Mouse (Mus musculus) forebrain, embryonic 13.5 days (tissue): Measurements from ENCODE around the gene Gbgt1. TPM values are rescaled to one million over a fixed set of nuclear protein-coding genes. Genes with fewer than 3 reads are reported as not detected.

Source experiments
- ATAC-seq: fragments of 200-750 bp; cut with Nextera tagmentation; 2 replicates; pipeline ENCODE4 v1.8.0; 2017
- H3K27ac ChIP-seq: fragments of 300-500 bp; sonication (generic); 2 replicates; pipeline ENCODE4 v1.5.1; 2015; ENCODE audit warnings: inconsistent platforms, mild to moderate bottlenecking, moderate library complexity
- H3K27me3 ChIP-seq: fragments of 300-500 bp; sonication (generic); 2 replicates; pipeline ENCODE4 v1.6.1; 2015; ENCODE audit warnings: mild to moderate bottlenecking, inconsistent platforms
- H3K36me3 ChIP-seq: fragments of 300-500 bp; sonication (generic); 2 replicates; pipeline ENCODE4 v1.6.1; 2015; ENCODE audit warnings: mild to moderate bottlenecking, inconsistent platforms; ENCODE audit not compliant: poor library complexity, severe bottlenecking
- H3K4me1 ChIP-seq: fragments of 300-500 bp; sonication (generic); 2 replicates; pipeline ENCODE4 v1.6.1; 2015; ENCODE audit warnings: inconsistent platforms
- H3K4me2 ChIP-seq: fragments of 300-500 bp; sonication (generic); 2 replicates; pipeline ENCODE4 v1.6.1; 2015; ENCODE audit warnings: inconsistent platforms, mild to moderate bottlenecking, moderate library complexity
- H3K4me3 ChIP-seq: fragments of 300-500 bp; sonication (generic); 2 replicates; pipeline ENCODE4 v1.5.1; 2015; ENCODE audit warnings: mild to moderate bottlenecking, inconsistent platforms
- H3K9ac ChIP-seq: fragments of 300-500 bp; sonication (generic); 2 replicates; pipeline ENCODE4 v1.6.1; 2015; ENCODE audit warnings: mild to moderate bottlenecking, inconsistent platforms
- H3K9me3 ChIP-seq: fragments of 300-500 bp; sonication (generic); replicated peaks from 2 replicates; pipeline ENCODE4 v1.6.1; 2016; ENCODE audit warnings: inconsistent platforms
- WGBS: fragments of 180-500 bp; shearing (Covaris S2); methylation state at CpG from one replicate; pipeline ENCODE4 v1.1.7; 2015; 5-methylcytosine and 5-hydroxymethylcytosine counted together
- polyA plus RNA-seq: library from polyadenylated mRNA; unstranded; fragments of >200 nt; fragmentation: Nextera tagmentation; extraction: Ambion mirVana; gene quantifications from 2 replicates; pipeline ENCODE4 v1.2.1, GENCODE M21; 2015

Gene Gbgt1
- polyA plus RNA-seq, 1 experiment from 2014 or later, result not detected

DNA sequence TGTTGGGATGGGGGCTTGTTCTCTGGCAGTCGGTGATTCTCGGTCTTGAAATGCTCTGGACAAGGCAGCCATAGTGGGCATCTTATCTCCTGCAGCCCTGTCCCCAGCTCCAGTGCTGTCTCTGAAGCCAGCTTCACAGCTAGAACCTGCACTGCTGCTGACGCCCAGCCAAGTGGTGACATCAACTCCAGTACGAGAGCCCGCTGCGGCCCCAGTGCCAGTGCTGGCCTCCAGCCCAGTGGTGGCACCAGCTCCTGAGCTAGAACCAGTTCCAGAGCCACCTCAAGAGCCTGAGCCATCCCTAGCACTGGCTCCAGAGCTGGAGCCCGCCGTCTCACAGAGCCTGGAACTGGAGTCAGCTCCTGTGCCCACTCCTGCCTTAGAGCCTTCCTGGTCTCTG, 47.2 kb downstream of the Gbgt1 start:
- H3K9me3 ChIP-seq, result no peaks in the 10 kb centered on the region
- peaks cover 30% of the 10 kb centered on the region for H3K4me1 ChIP-seq
- H3K4me2 ChIP-seq, result no peak overlapping the region
- WGBS, result 85% methylated on average over 8 of the region's 8 CpGs
- no peak overlapping the region for H3K9ac ChIP-seq
- no peaks in the 10 kb centered on the region for H3K27me3 ChIP-seq
- ATAC-seq, result no peak
- H3K4me3 ChIP-seq, result no peak overlapping the region
- H3K36me3 ChIP-seq, result peaks cover 73% of the 10 kb centered on the region
- H3K27ac ChIP-seq, result no peak overlapping the region

DNA sequence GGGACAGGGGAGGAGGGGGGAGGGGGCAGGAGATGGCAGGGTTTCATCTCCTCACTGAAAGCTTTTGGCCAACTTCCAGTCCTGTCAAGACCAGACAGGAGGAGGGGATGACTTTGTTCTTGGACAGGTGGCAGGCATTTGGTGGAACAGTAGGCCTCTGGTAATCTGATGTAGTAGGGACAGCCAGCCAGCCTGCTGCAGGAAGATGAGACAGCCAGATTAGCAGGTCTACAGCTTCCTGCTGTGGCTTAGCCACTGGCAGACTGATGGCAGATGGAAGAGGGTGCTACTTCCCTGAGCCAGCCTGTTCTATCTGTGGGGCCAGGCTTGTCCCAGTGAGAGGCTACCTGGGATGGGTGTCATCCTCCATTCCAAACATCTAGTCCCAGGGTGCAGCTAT, 49.3 kb downstream of the Gbgt1 start:
- no peak overlapping the region for H3K4me2 ChIP-seq
- H3K4me1 ChIP-seq, result peaks cover 10% of the 10 kb centered on the region
- peak overlapping the region; percentile 11 for H3K27ac ChIP-seq
- peaks cover 94% of the 10 kb centered on the region for H3K36me3 ChIP-seq
- no peaks in the 10 kb centered on the region for H3K27me3 ChIP-seq
- ATAC-seq, result no peak
- no peaks in the 10 kb centered on the region for H3K9me3 ChIP-seq
- no peak overlapping the region for H3K4me3 ChIP-seq
- H3K9ac ChIP-seq, result no peak overlapping the region

DNA sequence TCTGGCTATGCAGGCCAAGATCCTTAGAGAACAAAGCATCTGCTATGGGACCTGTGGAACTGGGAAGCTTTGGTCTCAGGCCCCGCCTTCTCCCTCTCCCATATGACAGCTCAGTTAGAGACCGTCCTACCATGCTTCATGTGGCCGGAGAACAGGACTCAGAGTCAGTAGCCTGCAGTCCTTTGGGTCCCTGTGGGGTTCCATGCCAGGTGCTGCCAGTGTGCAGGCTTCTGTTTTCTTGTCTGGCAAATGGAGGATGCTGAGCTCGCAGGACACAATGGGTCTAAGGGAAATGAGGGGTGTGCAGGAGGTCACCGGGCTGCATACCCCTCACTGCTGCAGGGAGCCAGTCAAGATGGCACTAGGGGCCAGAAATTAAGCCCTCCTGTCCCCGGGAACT, 49.9 kb downstream of the Gbgt1 start:
- Histone ChIP-seq H3K4me2 (no peak overlapping the region), H3K27ac (peak overlapping the region; percentile 11), H3K9me3 (no peaks in the 10 kb centered on the region), H3K36me3 (peaks cover 99% of the 10 kb centered on the region), H3K4me3 (no peak overlapping the region), H3K9ac (no peak overlapping the region), H3K4me1 (peaks cover 10% of the 10 kb centered on the region), H3K27me3 (no peaks in the 10 kb centered on the region)
- WGBS, result 84% methylated on average over 6 of the region's 6 CpGs
- ATAC-seq, result no peak

DNA sequence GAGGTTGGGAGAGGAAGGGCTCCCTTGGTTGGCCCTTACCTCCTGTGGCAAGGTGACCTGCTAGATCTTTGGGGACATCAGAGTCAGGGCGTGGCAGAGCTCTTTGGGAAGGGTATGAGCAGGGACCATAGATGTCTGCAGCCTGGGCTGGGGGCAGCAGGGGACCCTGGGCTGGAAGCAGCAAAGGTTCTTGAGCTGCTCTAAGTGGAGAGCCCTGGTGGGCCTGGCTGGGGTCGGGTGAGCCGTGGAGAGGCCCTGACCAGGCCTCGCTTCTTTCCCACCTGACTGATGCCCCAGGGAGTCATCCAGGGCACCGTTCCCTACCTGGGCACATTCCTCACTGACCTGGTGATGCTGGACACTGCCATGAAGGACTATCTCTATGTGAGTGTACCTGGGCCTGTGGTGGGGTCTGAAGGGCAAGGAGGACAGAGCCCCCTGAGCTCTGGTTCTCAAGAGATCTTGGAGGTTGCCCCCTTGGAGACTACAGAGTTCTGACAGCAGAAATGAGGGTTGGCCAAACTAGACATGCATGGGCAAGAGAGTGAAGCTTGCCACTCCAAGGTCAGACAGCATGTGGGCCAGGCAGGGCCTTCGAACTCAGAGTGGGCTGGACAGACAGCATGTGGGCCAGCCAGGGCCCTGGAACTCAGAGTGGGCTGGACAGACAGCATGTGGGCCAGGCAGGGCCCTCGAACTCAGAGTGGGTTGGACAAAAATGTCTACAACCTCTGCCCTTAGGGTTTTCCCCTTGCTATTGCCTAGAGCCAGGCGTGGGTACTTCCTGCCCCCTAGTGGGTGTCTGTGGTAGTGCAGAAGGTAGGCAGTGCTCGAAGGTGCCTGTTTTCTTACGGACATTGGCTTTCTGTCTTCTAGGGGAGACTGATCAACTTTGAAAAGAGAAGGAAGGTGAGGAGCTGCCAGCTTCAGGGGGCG, 50.8 kb downstream of the Gbgt1 start:
- H3K9ac ChIP-seq, result no peak overlapping the region
- no peaks in the 10 kb centered on the region for H3K9me3 ChIP-seq
- 53% methylated on average over 11 of the region's 11 CpGs for WGBS
- H3K4me2 ChIP-seq, result no peak overlapping the region
- peaks cover 99% of the 10 kb centered on the region for H3K36me3 ChIP-seq
- peak overlapping the region; percentile 11; the same call in 1 of the 2 replicates for H3K27ac ChIP-seq
- H3K4me3 ChIP-seq, result no peak overlapping the region
- ATAC-seq, result peak; percentile 62; the same call in 1 of the 2 replicates
- H3K4me1 ChIP-seq, result peaks cover 10% of the 10 kb centered on the region
- no peaks in the 10 kb centered on the region for H3K27me3 ChIP-seq

DNA sequence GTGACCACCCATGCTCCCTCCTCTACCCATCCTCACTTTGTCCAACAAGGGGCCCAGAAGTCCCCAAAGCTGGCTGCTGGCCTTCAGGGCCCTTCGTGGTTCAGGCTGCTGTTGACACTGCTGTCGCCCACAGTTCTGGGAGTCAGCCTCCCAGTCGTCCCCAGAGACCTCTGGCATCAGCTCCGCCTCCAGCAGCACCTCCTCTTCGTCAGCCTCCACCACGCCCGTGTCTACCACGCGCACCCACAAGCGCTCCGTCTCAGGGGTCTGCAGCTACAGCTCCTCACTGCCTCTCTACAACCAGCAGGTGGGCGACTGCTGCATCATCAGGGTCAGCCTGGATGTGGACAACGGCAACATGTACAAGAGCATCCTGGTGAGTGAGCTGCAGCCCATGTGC, 52.5 kb downstream of the Gbgt1 start:
- 93% methylated on average over 13 of the region's 13 CpGs for WGBS
- Histone ChIP-seq H3K4me3 (no peak overlapping the region), H3K27ac (no peak overlapping the region), H3K9ac (no peak overlapping the region), H3K4me1 (peaks cover 10% of the 10 kb centered on the region; the same call in 1 of the 2 replicates), H3K36me3 (peaks cover 99% of the 10 kb centered on the region), H3K9me3 (no peaks in the 10 kb centered on the region), H3K4me2 (no peak overlapping the region), H3K27me3 (no peaks in the 10 kb centered on the region)
- no peak for ATAC-seq

DNA sequence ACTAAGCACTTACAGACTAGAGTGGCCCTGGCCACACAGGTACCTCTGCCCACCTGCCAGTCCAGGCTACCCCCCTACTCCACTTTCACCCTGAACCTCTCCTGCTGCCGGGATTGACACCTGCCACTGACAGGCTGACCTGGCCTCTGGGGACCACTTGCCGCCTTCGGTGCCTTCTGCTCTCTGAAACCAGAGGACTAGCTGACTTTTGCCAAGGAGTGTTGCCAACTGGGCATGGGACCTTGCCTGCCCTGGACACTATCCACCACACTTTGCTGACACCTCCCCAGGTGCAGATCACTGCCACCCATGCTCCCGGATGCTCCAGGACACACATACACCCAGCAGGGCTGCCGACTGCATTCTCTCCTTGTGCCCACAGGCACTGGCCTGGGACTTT, 55.6 kb downstream of the Gbgt1 start:
- 98% methylated on average over 5 of the region's 5 CpGs for WGBS
- Histone ChIP-seq H3K4me3 (no peak overlapping the region), H3K9me3 (no peaks in the 10 kb centered on the region), H3K4me2 (no peak overlapping the region), H3K27me3 (no peaks in the 10 kb centered on the region), H3K9ac (no peak overlapping the region), H3K27ac (no peak overlapping the region), H3K4me1 (no peaks in the 10 kb centered on the region), H3K36me3 (peaks cover 82% of the 10 kb centered on the region)
- no peak for ATAC-seq

Other genes with a start within 250 kb of the Gbgt1 start
- gene Ppp1r26, start 50.1 kb upstream of the Gbgt1 start, polyA plus RNA-seq, result 6.2 and 8.4 TPM in 2 replicates
- gene 1700007K13Rik, start 30.6 kb upstream of the Gbgt1 start, polyA plus RNA-seq, result 2.0 TPM in 2 replicates
- 52.5 and 54.3 TPM in 2 replicates for gene Mrps2, start 28.8 kb upstream of the Gbgt1 start, polyA plus RNA-seq
- 0.53 and 0.76 TPM in 2 replicates for gene Gm10134, start 9.2 kb downstream of the Gbgt1 start, polyA plus RNA-seq
- gene Ralgds, start 16.2 kb downstream of the Gbgt1 start, polyA plus RNA-seq, result 50.9 and 53.6 TPM in 2 replicates
- 0.14 TPM in 1 of 2 replicates, not detected in the other for gene Cel, start 66.5 kb downstream of the Gbgt1 start, polyA plus RNA-seq
- gene Gtf3c5, start 86.9 kb downstream of the Gbgt1 start, polyA plus RNA-seq, result 40.7 and 48.2 TPM in 2 replicates
- gene Gfi1b, start 125.1 kb downstream of the Gbgt1 start, polyA plus RNA-seq, result 0.19 and 0.31 TPM in 2 replicates
- 29.0 and 34.1 TPM in 2 replicates for gene Tsc1, start 144.3 kb downstream of the Gbgt1 start, polyA plus RNA-seq
- gene Spaca9, start 202.8 kb downstream of the Gbgt1 start, polyA plus RNA-seq, result 1.6 and 2.8 TPM in 2 replicates
- gene Ak8, start 203.3 kb downstream of the Gbgt1 start, polyA plus RNA-seq, result 0.83 and 1.1 TPM in 2 replicates